In the genomic region with DNA sequence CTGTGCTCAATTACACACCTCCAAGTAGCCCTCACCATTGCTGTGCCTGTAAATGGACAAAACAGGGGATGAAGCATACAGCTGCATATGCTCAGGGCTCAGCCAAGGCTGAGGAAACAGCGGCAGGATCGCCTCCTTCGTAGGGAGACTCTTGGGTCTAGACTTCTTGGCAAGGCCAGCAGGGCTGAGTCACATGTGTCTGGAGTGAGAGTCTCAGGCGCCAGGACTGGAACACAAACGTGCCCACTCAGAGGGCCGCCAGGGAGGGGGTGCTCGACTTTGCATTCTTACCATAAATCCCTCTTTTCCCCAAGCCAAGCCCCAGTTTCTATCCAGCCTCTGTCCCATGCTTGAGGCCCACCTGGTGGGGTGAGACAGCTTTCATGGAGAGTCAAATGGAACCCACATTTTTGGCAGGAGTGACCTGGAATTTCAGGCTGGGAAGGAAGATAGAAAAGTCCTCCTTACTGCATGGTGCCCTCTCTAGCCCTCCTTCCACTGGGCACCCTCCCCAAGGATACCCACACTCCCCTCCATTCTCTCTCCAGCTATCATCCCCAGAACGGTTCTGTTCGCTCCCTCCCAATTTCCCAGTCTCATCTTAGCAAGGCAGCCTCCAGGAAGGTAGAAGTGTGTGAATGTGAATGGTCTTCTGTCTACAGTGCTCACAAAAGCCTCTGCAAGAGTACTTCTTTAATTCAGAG, we compare ENCODE assay signal across 10 mouse cellular contexts. TPM values are rescaled to one million over a fixed set of nuclear protein-coding genes. Genes with fewer than 3 reads are reported as not detected.
DNase-seq lines count a peak whose midpoint lies in the region; ATAC-seq and TF ChIP-seq lines count a peak whose summit lies in the region.
"Had no signal": no experiment of that assay in that cellular context is flagged by ENCODE, and none has a peak within 500 bp of the region (broad histone marks: within the 10 kb centered on the region; RNA-seq: fewer than 3 reads in every experiment).

No protein-coding gene starts in this region.

- H3K27me3 ChIP-seq in heart, adult 2 months (ENCODE audit: control insufficient read depth, insufficient read depth, low read length): no peaks in the 10 kb centered on the region
- H3K27me3 ChIP-seq in embryonic facial prominence, embryonic 12.5 days: no peaks in the 10 kb centered on the region

- no peak overlapping the region for H3K4me3 ChIP-seq in heart, adult 2 months
- H3K4me3 ChIP-seq in embryonic facial prominence, embryonic 12.5 days: no peak overlapping the region

- no peak overlapping the region for H3K9ac ChIP-seq in heart, adult 2 months (ENCODE audit: low read depth, low read length)
- no peak overlapping the region for H3K9ac ChIP-seq in embryonic facial prominence, embryonic 12.5 days

- no peak for ATAC-seq in embryonic facial prominence, embryonic 12.5 days (ENCODE audit: insufficient number of reproducible peaks, insufficient read depth, low FRiP score, low TSS enrichment)
- ATAC-seq in granulocyte monocyte progenitor cell, adult 5-6 weeks (replicated peaks; ENCODE audit: poor library complexity, severe bottlenecking): no peak
- ATAC-seq in megakaryocyte progenitor cell, adult 5-6 weeks (replicated peaks; ENCODE audit: poor library complexity): no peak

- peak overlapping the region; percentile 17; the same call in 1 of the 2 replicates for H3K27ac ChIP-seq in heart, adult 2 months
- H3K27ac ChIP-seq in embryonic facial prominence, embryonic 12.5 days: peak overlapping the region; percentile 93

- TF ChIP-seq POLR2A in heart, adult 2 months (IDR thresholded peaks at IDR 0.05; ENCODE audit: insufficient read depth, low read depth, low read length): no peak

- H3K4me2 ChIP-seq in embryonic facial prominence, embryonic 12.5 days (replicated peaks): no peak overlapping the region

- no peaks in the 10 kb centered on the region for H3K9me3 ChIP-seq in embryonic facial prominence, embryonic 12.5 days

- 44% methylated on average over 9 of the region's 9 CpGs for WGBS in heart, adult 2 months
- WGBS in embryonic facial prominence, embryonic 12.5 days: 67% methylated on average over 9 of the region's 9 CpGs

- intact Hi-C loops in heart, adult 2 months (cut with DNase I): no loop called here

- peak; percentile 53 to 69 for DNase-seq in heart, adult 2 months
- DNase-seq in heart, adult 8-10 months (ENCODE audit: low spot score): no peak
- DNase-seq in 3134 (ENCODE audit: extremely low read depth, insufficient read length, low spot score): peak; percentile 62
- DNase-seq in kidney, postnatal 36 days: peak; percentile 27 to 38
- no peak for DNase-seq in layer of hippocampus, postnatal 14 days (ENCODE audit: low spot score in 2 of 2)
- DNase-seq: embryo, embryonic 11 days had no signal

- no peak for TF ChIP-seq CTCF in heart, adult 2 months (IDR thresholded peaks at IDR 0.05)

- H3K79me2 ChIP-seq in heart, adult 2 months (replicated peaks; ENCODE audit: control insufficient read depth, insufficient read depth, low read length): no peaks in the 10 kb centered on the region

- no peaks in the 10 kb centered on the region for H3K36me3 ChIP-seq in heart, adult 2 months (ENCODE audit: control insufficient read depth, insufficient read depth, low read length)
- no peaks in the 10 kb centered on the region for H3K36me3 ChIP-seq in embryonic facial prominence, embryonic 12.5 days

- peaks cover 4% of the 10 kb centered on the region; the same call in 1 of the 2 replicates for H3K4me1 ChIP-seq in heart, adult 2 months (ENCODE audit: control insufficient read depth, insufficient read depth, low read length)
- H3K4me1 ChIP-seq in embryonic facial prominence, embryonic 12.5 days: peaks cover 4% of the 10 kb centered on the region; the same call in 1 of the 2 replicates

- no peak for TF ChIP-seq EP300 in heart, adult 2 months (IDR thresholded peaks at IDR 0.05; ENCODE audit: insufficient read depth, low read depth, low read length)

RNA-seq across cellular contexts. Expression of a gene that starts 6.8 kb away (rescaled TPM):
- 1 to 10 TPM; 4.3 to 5.5 TPM for total RNA-seq in heart, adult 2 months (2021)
- polyA plus RNA-seq in heart, adult 2 months (2012; rRNA removed): 6.0 and 8.9 TPM in 2 replicates
- 1 to 10 TPM; 5.0 to 6.3 (median 5.4) TPM for total RNA-seq in heart, adult 8-10 months (2022)
- 81.1 and 85.4 TPM in 2 replicates for polyA plus RNA-seq in embryonic facial prominence, embryonic 12.5 days (2016; fragmentation: Nextera tagmentation; extraction: Ambion mirVana)
- 24.2 and 29.1 TPM in 2 replicates for total RNA-seq in granulocyte monocyte progenitor cell, adult 5-6 weeks (2014; fragmentation: Nextera tagmentation)
- 51.8 and 70.7 TPM in 2 replicates for total RNA-seq in granulocyte monocyte progenitor cell, adult 5-6 weeks (2017)
- 10 to 100 TPM; 10.5 to 11.3 TPM for total RNA-seq in layer of hippocampus, postnatal 14 days (2021)
- total RNA-seq in megakaryocyte progenitor cell, adult 5-6 weeks (2015): 27.1 and 34.7 TPM in 2 replicates
- 48.9 and 63.1 TPM in 2 replicates for total RNA-seq in megakaryocyte progenitor cell, adult 5-6 weeks (2017)

RNA-seq across cellular contexts. Expression of a gene that starts 17.8 kb away (rescaled TPM):
- total RNA-seq in heart, adult 2 months (2021): 100 to 1,000 TPM; 190 to 202 TPM
- 378 and 439 TPM in 2 replicates for polyA plus RNA-seq in heart, adult 2 months (2012; rRNA removed)
- 100 to 1,000 TPM; 152 to 198 (median 182) TPM for total RNA-seq in heart, adult 8-10 months (2022)
- 43.0 and 46.6 TPM in 2 replicates for polyA plus RNA-seq in embryonic facial prominence, embryonic 12.5 days (2016; fragmentation: Nextera tagmentation; extraction: Ambion mirVana)
- not detected in 2 replicates for total RNA-seq in granulocyte monocyte progenitor cell, adult 5-6 weeks (2014; fragmentation: Nextera tagmentation)
- total RNA-seq in granulocyte monocyte progenitor cell, adult 5-6 weeks (2017): not detected in 2 replicates
- total RNA-seq in layer of hippocampus, postnatal 14 days (2021): 10 to 100 TPM; 26.1 to 34.2 TPM
- 1.3 and 1.4 TPM in 2 replicates for total RNA-seq in megakaryocyte progenitor cell, adult 5-6 weeks (2015)
- 0.30 TPM in 1 of 2 replicates, not detected in the other for total RNA-seq in megakaryocyte progenitor cell, adult 5-6 weeks (2017)

RNA-seq across cellular contexts. Expression of a gene that starts 30.5 kb away (rescaled TPM):
- total RNA-seq in heart, adult 2 months (2021): not detected
- polyA plus RNA-seq in heart, adult 2 months (2012; rRNA removed): not detected in 2 replicates
- not detected for total RNA-seq in heart, adult 8-10 months (2022)
- not detected in 2 replicates for polyA plus RNA-seq in embryonic facial prominence, embryonic 12.5 days (2016; fragmentation: Nextera tagmentation; extraction: Ambion mirVana)
- not detected in 2 replicates for total RNA-seq in granulocyte monocyte progenitor cell, adult 5-6 weeks (2014; fragmentation: Nextera tagmentation)
- total RNA-seq in granulocyte monocyte progenitor cell, adult 5-6 weeks (2017): not detected in 2 replicates
- not detected for total RNA-seq in layer of hippocampus, postnatal 14 days (2021)
- not detected in 2 replicates for total RNA-seq in megakaryocyte progenitor cell, adult 5-6 weeks (2015)
- not detected in 2 replicates for total RNA-seq in megakaryocyte progenitor cell, adult 5-6 weeks (2017)
- total RNA-seq: left cerebral cortex, postnatal 25 days had no signal

RNA-seq across cellular contexts. Expression of a gene that starts 37.3 kb away (rescaled TPM):
- total RNA-seq in heart, adult 2 months (2021): under 1 TPM in 1 of 2 experiments, not detected in 1; 0.14 TPM
- 0.09 and 0.12 TPM in 2 replicates for polyA plus RNA-seq in heart, adult 2 months (2012; rRNA removed)
- total RNA-seq in heart, adult 8-10 months (2022): under 1 TPM; 0.16 to 0.53 (median 0.21) TPM
- 0.69 and 0.73 TPM in 2 replicates for polyA plus RNA-seq in embryonic facial prominence, embryonic 12.5 days (2016; fragmentation: Nextera tagmentation; extraction: Ambion mirVana)
- total RNA-seq in granulocyte monocyte progenitor cell, adult 5-6 weeks (2014; fragmentation: Nextera tagmentation): not detected in 2 replicates
- not detected in 2 replicates for total RNA-seq in granulocyte monocyte progenitor cell, adult 5-6 weeks (2017)
- 100 to 1,000 TPM; 134 to 136 TPM for total RNA-seq in layer of hippocampus, postnatal 14 days (2021)
- total RNA-seq in megakaryocyte progenitor cell, adult 5-6 weeks (2015): not detected in 2 replicates
- not detected in 2 replicates for total RNA-seq in megakaryocyte progenitor cell, adult 5-6 weeks (2017)

RNA-seq across cellular contexts. Expression of a gene that starts 54.7 kb away (rescaled TPM):
- total RNA-seq in heart, adult 2 months (2021): not detected
- not detected in 2 replicates for polyA plus RNA-seq in heart, adult 2 months (2012; rRNA removed)
- total RNA-seq in heart, adult 8-10 months (2022): not detected
- 0.19 and 0.29 TPM in 2 replicates for polyA plus RNA-seq in embryonic facial prominence, embryonic 12.5 days (2016; fragmentation: Nextera tagmentation; extraction: Ambion mirVana)
- total RNA-seq in granulocyte monocyte progenitor cell, adult 5-6 weeks (2014; fragmentation: Nextera tagmentation): not detected in 2 replicates
- total RNA-seq in granulocyte monocyte progenitor cell, adult 5-6 weeks (2017): not detected in 2 replicates
- 1 to 10 TPM; 2.1 to 3.0 TPM for total RNA-seq in layer of hippocampus, postnatal 14 days (2021)
- total RNA-seq in megakaryocyte progenitor cell, adult 5-6 weeks (2015): not detected in 2 replicates
- total RNA-seq in megakaryocyte progenitor cell, adult 5-6 weeks (2017): 0.14 TPM in 1 of 2 replicates, not detected in the other

Comparison
In these comparisons a context has a peak if more than half of its experiments do, and no peak if none do; other contexts are left out.
1. DNase-seq: peak in heart, adult 2 months (2 of 2), 3134 (single experiment) and kidney, postnatal 36 days (2 of 2); none in heart, adult 8-10 months (single experiment) and layer of hippocampus, postnatal 14 days (0 of 2).
2. RNA of a gene that starts 17.8 kb away (total RNA-seq): 190 to 202 TPM in heart, adult 2 months, 152 to 198 TPM in heart, adult 8-10 months and 26.1 to 34.2 TPM in layer of hippocampus, postnatal 14 days; 0.30 to 1.4 TPM in megakaryocyte progenitor cell, adult 5-6 weeks and not detected in granulocyte monocyte progenitor cell, adult 5-6 weeks; every median in the first group is over 10 times any median in the second.